Comparison of ENCODE assay signal across 9 mouse cellular contexts in the genomic region with DNA sequence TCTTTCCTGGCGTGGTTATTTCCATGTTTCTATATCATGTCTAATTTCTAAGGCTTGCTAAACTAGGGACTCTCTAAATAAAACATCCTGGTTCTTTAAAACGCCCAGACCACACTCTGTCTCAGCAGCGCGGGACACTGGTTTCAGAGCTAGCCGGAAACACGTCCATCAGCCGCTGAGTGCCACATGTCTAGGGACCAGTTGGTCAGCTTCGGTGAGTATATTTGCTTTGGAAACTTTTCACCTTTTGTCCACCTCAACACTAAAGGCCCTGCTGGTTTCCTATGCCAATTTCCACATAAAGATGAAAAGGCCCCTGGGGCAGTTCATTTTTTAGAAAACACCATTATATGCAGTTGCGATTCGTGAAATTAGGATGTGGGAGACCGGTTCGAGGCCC.
"Had no signal": no experiment of that assay in that cellular context is flagged by ENCODE, and none has a peak within 500 bp of the region (broad histone marks: within the 10 kb centered on the region; RNA-seq: fewer than 3 reads in every experiment).

No protein-coding gene starts in this region.

- H3K4me3 ChIP-seq: limb, embryonic 13.5 days; midbrain, embryonic 15.5 days; neural tube, embryonic 12.5 days had no signal

- H3K4me2 ChIP-seq: limb, embryonic 13.5 days; midbrain, embryonic 11.5 days; midbrain, embryonic 15.5 days; neural tube, embryonic 12.5 days had no signal

- H3K4me1 ChIP-seq: limb, embryonic 13.5 days; midbrain, embryonic 15.5 days; neural tube, embryonic 12.5 days had no signal

- ATAC-seq: midbrain, embryonic 15.5 days had no signal

- H3K9ac ChIP-seq: limb, embryonic 13.5 days; midbrain, embryonic 15.5 days; neural tube, embryonic 12.5 days had no signal

- H3K27ac ChIP-seq: limb, embryonic 13.5 days; midbrain, embryonic 15.5 days; neural tube, embryonic 12.5 days; stomach, postnatal 0 days had no signal

- H3K9me3 ChIP-seq: limb, embryonic 13.5 days; midbrain, embryonic 15.5 days; neural tube, embryonic 12.5 days had no signal

- H3K27me3 ChIP-seq: limb, embryonic 13.5 days; midbrain, embryonic 15.5 days; neural tube, embryonic 12.5 days had no signal

- DNase-seq: kidney, adult 11 months; kidney, postnatal 36 days; left cerebral cortex, postnatal 4 days; thymus, postnatal 4 days had no signal
